Mouse (Mus musculus): ENCODE data around the gene 1700020D05Rik.

The 1700020D05Rik gene

DNA sequence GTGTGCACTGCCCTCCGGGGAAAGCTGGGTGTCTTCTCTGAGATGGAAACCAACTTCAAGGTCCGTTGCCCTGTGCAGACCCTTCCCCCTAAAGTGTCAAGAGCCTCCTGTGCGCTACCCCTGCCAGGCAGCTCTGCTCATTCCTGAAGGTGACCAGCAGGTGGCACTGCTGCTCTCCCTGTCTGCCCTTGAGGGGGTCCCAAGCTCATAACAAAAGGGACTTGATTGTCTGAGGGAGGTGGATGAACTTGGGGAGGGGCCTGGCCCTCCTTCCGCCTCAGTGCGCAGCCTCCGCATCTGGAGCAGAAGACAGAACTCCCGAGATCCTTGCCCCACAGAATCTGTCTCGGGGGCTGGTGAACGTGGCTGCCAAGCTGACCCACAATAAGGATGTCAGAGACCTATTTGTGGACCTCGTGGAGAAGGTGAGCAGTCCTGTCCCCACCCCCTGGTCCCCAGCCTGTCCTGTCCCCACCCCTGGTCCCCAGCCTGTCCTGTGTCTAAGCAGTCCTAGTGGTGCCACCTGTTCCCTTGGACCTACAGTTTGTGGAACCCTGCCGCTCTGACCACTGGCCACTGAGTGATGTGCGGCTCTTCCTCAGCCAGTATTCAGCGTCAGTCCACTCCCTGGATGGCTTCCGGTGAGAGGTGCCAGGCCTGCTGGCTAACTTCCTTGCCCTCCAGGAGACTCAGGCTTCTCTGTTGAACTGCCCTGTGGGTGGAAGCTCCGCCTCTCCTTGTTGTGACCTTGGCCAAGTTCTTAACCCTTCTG lies 39.6 kb downstream of the 1700020D05Rik start:
- H3K36me3 ChIP-seq (ENCODE audit: insufficient read depth, low read length) = peaks cover 65% of the 10 kb centered on the region
- H3K4me1 ChIP-seq (replicated peaks; ENCODE audit: low read depth, low read length) = peaks cover 68% of the 10 kb centered on the region
- TF ChIP-seq NANOG (IDR thresholded peaks at IDR 0.05; ENCODE audit: borderline replicate concordance, low read length) (no peak), CTCF (conservative IDR thresholded peaks at IDR 0.05; ENCODE audit: low read length) (peak; percentile 90)
- H3K4me3 ChIP-seq (replicated peaks; ENCODE audit: low read length) = peak overlapping the region; percentile 71
- H3K9me3 ChIP-seq (ENCODE audit: low read length) = no peaks in the 10 kb centered on the region
- peaks cover 4% of the 10 kb centered on the region; the same call in 1 of the 2 replicates for H3K27me3 ChIP-seq (ENCODE audit: insufficient read depth, low read length)

DNA sequence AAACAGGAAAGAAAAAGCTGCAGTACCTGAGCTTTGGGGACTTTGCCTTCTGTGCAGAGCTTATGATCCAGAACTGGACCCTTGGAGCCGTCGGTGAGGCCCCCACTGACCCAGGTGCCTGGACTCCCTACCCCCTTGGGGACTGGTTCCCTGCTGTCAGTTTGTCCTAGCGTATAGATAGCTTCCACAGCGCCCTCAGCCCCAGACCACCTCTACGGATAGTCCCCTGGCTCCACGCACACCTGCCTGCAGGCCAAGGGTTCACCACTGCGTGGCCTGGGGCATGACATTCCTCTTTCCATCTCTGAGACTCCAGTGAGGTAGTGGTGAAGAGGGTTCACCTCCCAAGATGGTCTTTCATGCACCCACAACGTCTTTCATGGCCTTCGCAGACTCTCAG lies 40.4 kb downstream of the 1700020D05Rik start:
- H3K36me3 ChIP-seq (ENCODE audit: insufficient read depth, low read length) = peaks cover 65% of the 10 kb centered on the region
- TF ChIP-seq NANOG (IDR thresholded peaks at IDR 0.05; ENCODE audit: borderline replicate concordance, low read length) = no peak
- no peak for TF ChIP-seq POU5F1 (IDR thresholded peaks at IDR 0.05; ENCODE audit: borderline replicate concordance, low read length)
- TF ChIP-seq CTCF (conservative IDR thresholded peaks at IDR 0.05; ENCODE audit: low read length) = no peak

DNA sequence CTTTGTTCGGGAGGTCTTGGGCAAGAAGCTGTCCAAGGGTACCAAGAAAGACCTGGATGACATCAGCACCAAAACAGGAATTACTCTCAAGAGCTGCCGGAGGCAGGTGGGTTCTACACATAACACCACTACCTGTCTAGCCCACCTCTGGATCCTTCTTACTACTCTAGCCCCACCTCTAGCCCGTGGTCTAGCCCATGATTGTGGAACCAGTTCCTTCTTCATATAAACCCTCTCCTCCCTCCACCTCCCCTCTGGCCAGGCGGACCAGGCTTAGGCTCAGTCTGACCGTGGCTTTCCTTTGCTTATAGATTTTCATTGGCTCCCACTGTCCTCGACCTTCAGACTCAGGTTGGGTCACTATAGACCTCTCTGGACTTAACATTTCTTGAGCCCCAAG lies 42.2 kb downstream of the 1700020D05Rik start:
- Histone ChIP-seq H3K4me3 (replicated peaks; ENCODE audit: low read length) (peak overlapping the region; percentile 95), H3K27me3 (ENCODE audit: insufficient read depth, low read length) (peaks cover 7% of the 10 kb centered on the region; the same call in 1 of the 2 replicates), H3K36me3 (ENCODE audit: insufficient read depth, low read length) (peaks cover 49% of the 10 kb centered on the region), H3K9me3 (ENCODE audit: low read length) (no peaks in the 10 kb centered on the region), H3K4me1 (replicated peaks; ENCODE audit: low read depth, low read length) (peaks cover 58% of the 10 kb centered on the region)
- TF ChIP-seq CTCF (conservative IDR thresholded peaks at IDR 0.05; ENCODE audit: low read length) (no peak), POU5F1 (IDR thresholded peaks at IDR 0.05; ENCODE audit: borderline replicate concordance, low read length) (no peak), NANOG (IDR thresholded peaks at IDR 0.05; ENCODE audit: borderline replicate concordance, low read length) (no peak)

More for the DNA sequence above, 40.4 kb downstream of the 1700020D05Rik start:
- H3K4me3 ChIP-seq (replicated peaks; ENCODE audit: low read length) = no peak overlapping the region
- no peaks in the 10 kb centered on the region for H3K9me3 ChIP-seq (ENCODE audit: low read length)
- H3K4me1 ChIP-seq (replicated peaks; ENCODE audit: low read depth, low read length) = peaks cover 63% of the 10 kb centered on the region
- H3K27me3 ChIP-seq (ENCODE audit: insufficient read depth, low read length) = peaks cover 7% of the 10 kb centered on the region; the same call in 1 of the 2 replicates

DNA sequence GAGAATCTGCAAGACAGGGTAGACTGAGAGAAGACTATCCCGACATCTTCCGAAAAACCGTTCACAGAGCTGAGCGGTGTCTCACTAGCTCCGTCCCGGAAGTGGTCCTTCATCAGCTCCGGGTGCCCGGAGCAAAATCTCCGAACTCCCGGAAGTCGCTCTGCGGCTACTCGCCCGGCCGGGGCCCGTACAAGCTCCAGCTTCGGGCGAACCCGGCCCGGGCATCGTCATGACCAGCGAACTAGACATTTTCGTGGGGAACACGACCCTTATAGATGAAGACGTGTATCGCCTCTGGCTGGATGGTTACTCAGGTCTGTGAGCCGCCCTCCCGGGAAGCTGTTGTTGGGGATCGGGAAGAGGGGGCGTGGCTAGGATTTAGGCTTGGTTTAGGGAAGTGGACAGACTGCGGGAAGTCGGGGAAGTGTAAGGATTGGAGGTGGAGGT lies 43.1 kb downstream of the 1700020D05Rik start, which contains the start of gene Fibp:
TSS of gene Fibp (plus strand) at position 151 of the 447 bp plus-strand sequence.
- Histone ChIP-seq H3K9me3 (ENCODE audit: low read length) (no peaks in the 10 kb centered on the region), H3K4me1 (replicated peaks; ENCODE audit: low read depth, low read length) (peaks cover 67% of the 10 kb centered on the region), H3K4me3 (replicated peaks; ENCODE audit: low read length) (peak within 1 kb of the TSS; percentile 95), H3K36me3 (ENCODE audit: insufficient read depth, low read length) (peaks cover 44% of the 10 kb centered on the region), H3K27me3 (ENCODE audit: insufficient read depth, low read length) (peaks cover 7% of the 10 kb centered on the region; the same call in 1 of the 2 replicates)
- TF ChIP-seq NANOG (IDR thresholded peaks at IDR 0.05; ENCODE audit: borderline replicate concordance, low read length) = no peak
- TF ChIP-seq POU5F1 (IDR thresholded peaks at IDR 0.05; ENCODE audit: borderline replicate concordance, low read length) = no peak
- no peak for TF ChIP-seq CTCF (conservative IDR thresholded peaks at IDR 0.05; ENCODE audit: low read length)

DNA sequence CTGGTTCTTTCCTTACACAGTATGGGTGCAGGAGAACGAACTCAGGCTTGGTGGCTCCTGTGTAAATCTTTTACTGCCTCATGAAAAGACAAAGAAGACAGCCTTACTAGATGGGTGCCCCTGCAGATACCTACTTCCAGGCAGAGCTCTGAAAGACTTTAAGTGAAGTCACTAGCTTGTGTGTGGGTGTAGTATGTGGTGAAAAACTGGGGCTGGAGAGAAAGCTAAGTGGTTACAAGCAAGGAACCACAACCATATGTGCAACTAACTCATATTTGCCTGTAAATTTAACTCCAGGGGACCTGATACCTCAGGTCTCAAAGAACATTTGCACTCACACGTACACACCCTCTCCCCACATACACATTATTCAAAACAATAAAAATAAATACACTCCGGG lies 43.7 kb downstream of the 1700020D05Rik start:
- H3K27me3 ChIP-seq (ENCODE audit: insufficient read depth, low read length) = peaks cover 10% of the 10 kb centered on the region
- H3K4me1 ChIP-seq (replicated peaks; ENCODE audit: low read depth, low read length) = peaks cover 69% of the 10 kb centered on the region
- no peaks in the 10 kb centered on the region for H3K9me3 ChIP-seq (ENCODE audit: low read length)
- TF ChIP-seq NANOG (IDR thresholded peaks at IDR 0.05; ENCODE audit: borderline replicate concordance, low read length) = no peak
- no peak for TF ChIP-seq POU5F1 (IDR thresholded peaks at IDR 0.05; ENCODE audit: borderline replicate concordance, low read length)
- TF ChIP-seq CTCF (conservative IDR thresholded peaks at IDR 0.05; ENCODE audit: low read length) = no peak
- peaks cover 44% of the 10 kb centered on the region for H3K36me3 ChIP-seq (ENCODE audit: insufficient read depth, low read length)
- H3K4me3 ChIP-seq (replicated peaks; ENCODE audit: low read length) = peak overlapping the region; percentile 95

DNA sequence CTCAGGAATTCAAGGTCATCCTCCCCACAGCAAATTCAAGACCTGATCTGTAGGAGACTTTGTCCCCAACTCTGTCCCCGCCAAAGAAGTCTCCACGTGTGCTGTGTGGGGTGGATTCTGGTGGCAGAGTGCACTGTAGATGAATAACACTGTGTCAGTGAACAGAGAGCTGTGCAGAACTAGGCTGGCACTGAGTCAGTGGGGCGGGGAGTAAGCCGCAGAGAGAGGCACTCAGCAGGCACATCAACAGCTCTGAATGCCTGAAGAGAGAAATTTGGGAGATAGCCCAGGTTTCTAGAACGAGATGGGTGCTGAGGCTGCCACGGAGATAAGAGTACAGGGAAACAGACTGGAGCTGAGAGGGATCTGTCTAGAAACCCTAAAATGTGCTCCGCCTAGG lies 44.6 kb downstream of the 1700020D05Rik start:
- H3K9me3 ChIP-seq (ENCODE audit: low read length) = no peaks in the 10 kb centered on the region
- peaks cover 69% of the 10 kb centered on the region for H3K4me1 ChIP-seq (replicated peaks; ENCODE audit: low read depth, low read length)
- TF ChIP-seq NANOG (IDR thresholded peaks at IDR 0.05; ENCODE audit: borderline replicate concordance, low read length) (no peak), CTCF (conservative IDR thresholded peaks at IDR 0.05; ENCODE audit: low read length) (no peak), POU5F1 (IDR thresholded peaks at IDR 0.05; ENCODE audit: borderline replicate concordance, low read length) (no peak)
- no peak overlapping the region for H3K4me3 ChIP-seq (replicated peaks; ENCODE audit: low read length)
- peaks cover 15% of the 10 kb centered on the region for H3K27me3 ChIP-seq (ENCODE audit: insufficient read depth, low read length)
- peaks cover 44% of the 10 kb centered on the region for H3K36me3 ChIP-seq (ENCODE audit: insufficient read depth, low read length)

DNA sequence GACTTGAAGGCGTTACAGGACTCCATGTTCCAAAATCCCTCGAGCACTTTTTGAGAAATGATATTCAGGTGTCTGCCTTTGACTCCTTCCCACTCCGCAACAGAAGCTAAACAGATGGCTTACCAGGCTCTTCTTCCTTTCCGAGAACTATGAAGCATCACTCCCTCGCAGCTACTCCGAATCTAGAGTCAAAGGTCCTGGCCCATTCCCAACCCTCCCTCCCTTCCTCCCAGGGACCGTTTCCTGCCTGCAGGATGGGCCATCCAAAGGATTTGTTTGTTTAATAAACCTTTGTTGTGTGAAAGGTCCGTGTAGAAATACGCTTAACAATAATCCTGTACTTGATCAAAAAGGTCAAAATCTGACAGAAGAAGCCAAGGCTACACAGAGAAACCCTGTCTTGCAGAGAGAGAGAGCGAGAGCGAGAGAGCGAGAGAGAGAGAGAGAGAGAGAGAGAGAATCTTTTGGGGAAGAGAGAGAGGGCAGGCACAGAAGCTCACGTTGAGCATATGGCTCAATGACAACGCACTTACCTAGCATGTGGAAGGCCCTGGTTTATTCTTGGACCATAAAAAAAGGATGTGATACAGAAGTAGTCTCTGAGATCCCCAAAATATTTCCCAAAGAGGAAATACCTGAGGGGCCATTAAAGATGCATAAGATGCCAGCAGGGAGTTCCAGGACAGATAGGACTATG lies 45.7 kb downstream of the 1700020D05Rik start, which contains the start of gene Ccdc85b:
TSS of gene Ccdc85b (minus strand) at position 149 of the 697 bp plus-strand sequence.
- peak within 1 kb of the TSS; percentile 95 for H3K4me3 ChIP-seq (replicated peaks; ENCODE audit: low read length)
- peaks cover 59% of the 10 kb centered on the region for H3K4me1 ChIP-seq (replicated peaks; ENCODE audit: low read depth, low read length)
- H3K27me3 ChIP-seq (ENCODE audit: insufficient read depth, low read length) = peaks cover 15% of the 10 kb centered on the region
- TF ChIP-seq CTCF (conservative IDR thresholded peaks at IDR 0.05; ENCODE audit: low read length) (no peak), POU5F1 (IDR thresholded peaks at IDR 0.05; ENCODE audit: borderline replicate concordance, low read length) (no peak), NANOG (IDR thresholded peaks at IDR 0.05; ENCODE audit: borderline replicate concordance, low read length) (no peak)
- H3K9me3 ChIP-seq (ENCODE audit: low read length) = no peaks in the 10 kb centered on the region
- H3K36me3 ChIP-seq (ENCODE audit: insufficient read depth, low read length) = peaks cover 45% of the 10 kb centered on the region
